Mouse (Mus musculus) myocyte (in vitro differentiated cells): ENCODE results near the gene Disp1. TPM values are rescaled to one million over a fixed set of nuclear protein-coding genes. Genes with fewer than 3 reads are reported as not detected.

ENCODE experiments used
- H3K27me3 ChIP-seq: one replicate; pipeline ENCODE4 v1.6.1; 2011; ENCODE audit not compliant: control insufficient read depth, insufficient read depth, insufficient read length
- H3K36me3 ChIP-seq: one replicate; pipeline ENCODE4 v1.6.1; 2011; ENCODE audit not compliant: control insufficient read depth, insufficient read depth
- H3K4me2 ChIP-seq: one replicate; pipeline ENCODE4 v1.6.1; 2011; ENCODE audit warnings: low read depth, control low read depth
- H3K4me3 ChIP-seq: one replicate; pipeline ENCODE4 v1.5.1; 2011; ENCODE audit warnings: mild to moderate bottlenecking, control low read depth, moderate library complexity
- H3K79me2 ChIP-seq: one replicate; pipeline ENCODE4 v1.6.1; 2011; ENCODE audit not compliant: control insufficient read depth, insufficient read depth
- H3ac ChIP-seq: one replicate; pipeline ENCODE4 v1.6.1; 2011; ENCODE audit not compliant: control insufficient read depth, insufficient read length
- CEBPB ChIP-seq: IDR thresholded peaks from 2 replicates; pipeline ENCODE4 v1.6.1; 2011; ENCODE audit warnings: mild to moderate bottlenecking, moderate library complexity; ENCODE audit not compliant: poor library complexity, insufficient read depth, severe bottlenecking
- E2F4 ChIP-seq: IDR thresholded peaks from one replicate; pipeline ENCODE4 v1.6.1; 2011; ENCODE audit warnings: mild to moderate bottlenecking, control low read depth, moderate library complexity; ENCODE audit not compliant: insufficient read depth
- MAX ChIP-seq: IDR thresholded peaks from one replicate; pipeline ENCODE4 v1.6.1; 2011; ENCODE audit warnings: low read depth, mild to moderate bottlenecking, control low read depth
- MYOD1 ChIP-seq, 3 experiments: IDR thresholded peaks; one replicate each; pipeline ENCODE4 v1.6.1; 2011; ENCODE audit warnings: control low read depth in 2 of 3, low read depth in 2 of 3, mild to moderate bottlenecking in 2 of 3, moderate library complexity in 1 of 3; ENCODE audit not compliant: insufficient read length in 2 of 3, control insufficient read depth in 1 of 3
- MYOG ChIP-seq, 3 experiments: IDR thresholded peaks; one replicate each; pipeline ENCODE4 v1.6.1; 2011; ENCODE audit warnings: control low read depth in 2 of 3, low read depth in 2 of 3, mild to moderate bottlenecking in 2 of 3; ENCODE audit not compliant: insufficient read length in 2 of 3, control insufficient read depth in 1 of 3, insufficient read depth in 1 of 3
- POLR2A ChIP-seq: IDR thresholded peaks from one replicate; pipeline ENCODE4 v1.6.1; 2011; ENCODE audit warnings: low read depth, mild to moderate bottlenecking, control low read depth, moderate library complexity; ENCODE audit not compliant: insufficient read length
- POLR2AphosphoS2 ChIP-seq: IDR thresholded peaks from one replicate; pipeline ENCODE4 v1.6.1; 2011; ENCODE audit warnings: low read depth, control low read depth; ENCODE audit not compliant: insufficient read length
- REST ChIP-seq: IDR thresholded peaks from one replicate; pipeline ENCODE4 v1.6.1; 2011; ENCODE audit warnings: mild to moderate bottlenecking, control low read depth, moderate library complexity; ENCODE audit not compliant: insufficient read depth, insufficient read length
- SRF ChIP-seq: IDR thresholded peaks from one replicate; pipeline ENCODE4 v1.6.1; 2011; ENCODE audit warnings: low read depth; ENCODE audit not compliant: control insufficient read depth, insufficient read length
- TCF12 ChIP-seq: IDR thresholded peaks from one replicate; pipeline ENCODE4 v1.6.1; 2011; ENCODE audit warnings: mild to moderate bottlenecking, control low read depth; ENCODE audit not compliant: poor library complexity, insufficient read depth, severe bottlenecking
- TCF3 ChIP-seq: IDR thresholded peaks from one replicate; pipeline ENCODE4 v1.6.1; 2011; ENCODE audit warnings: low read depth, control low read depth; ENCODE audit not compliant: insufficient read length
- USF1 ChIP-seq: IDR thresholded peaks from one replicate; pipeline ENCODE4 v1.6.1; 2011; ENCODE audit warnings: low read depth, mild to moderate bottlenecking, control low read depth, moderate library complexity
- polyA plus RNA-seq: library from polyadenylated mRNA; unstranded; fragments of >200 nt; fragmentation: generic; extraction: Trizol; gene quantifications from one replicate; pipeline ENCODE4 v1.2.1, GENCODE M21; 2012; ENCODE audit warnings: missing spikeins

The Disp1 gene
- polyA plus RNA-seq, 1 experiment, result 23.5 TPM

DNA sequence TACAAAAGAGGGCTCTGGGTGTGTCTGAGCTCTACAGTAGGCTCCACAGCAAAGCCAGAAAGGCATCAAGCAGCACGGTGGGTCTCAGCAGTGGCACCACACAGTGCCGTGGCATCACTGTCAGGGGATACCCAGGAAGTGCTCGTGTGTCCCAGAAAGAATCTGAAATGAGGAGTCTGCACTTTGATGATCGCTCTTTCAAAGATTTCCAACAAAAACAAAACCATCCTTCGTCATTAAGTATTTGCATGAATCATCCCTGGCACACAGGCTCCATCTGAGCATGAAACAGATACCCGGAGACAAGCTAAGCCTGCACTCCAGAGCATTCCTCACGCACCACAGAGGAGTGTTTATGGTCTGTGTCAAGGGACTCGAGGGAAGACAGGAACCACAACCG, 107.8 kb downstream of the Disp1 start:
- Histone ChIP-seq H3K4me3 (no peak overlapping the region), H3K36me3 (no peaks in the 10 kb centered on the region), H3K79me2 (peaks cover 48% of the 10 kb centered on the region), H3ac (no peak overlapping the region), H3K27me3 (no peaks in the 10 kb centered on the region), H3K4me2 (peak overlapping the region; percentile 84)
- TF ChIP-seq POLR2A (no peak), CEBPB (0 out of 2 replicates have a peak, but pooled peaks have one; percentile 16), POLR2AphosphoS2 (no peak), SRF (peak; percentile 9), TCF3 (no peak), TCF12 (peak; percentile 47), E2F4 (no peak), USF1 (no peak), REST (no peak), MAX (no peak), MYOG (IDR thresholded peaks at IDR 0.05; ENCODE audit: control insufficient read depth in 1 of 3, insufficient read depth in 1 of 3, insufficient read length in 2 of 3, low read depth in 2 of 3) (peak in 1 of 3 experiments; percentile 72), MYOD1 (IDR thresholded peaks at IDR 0.05; ENCODE audit: control insufficient read depth in 1 of 3, insufficient read length in 2 of 3, low read depth in 2 of 3) (peak in 2 of 3 experiments; percentile 28 to 48)

DNA sequence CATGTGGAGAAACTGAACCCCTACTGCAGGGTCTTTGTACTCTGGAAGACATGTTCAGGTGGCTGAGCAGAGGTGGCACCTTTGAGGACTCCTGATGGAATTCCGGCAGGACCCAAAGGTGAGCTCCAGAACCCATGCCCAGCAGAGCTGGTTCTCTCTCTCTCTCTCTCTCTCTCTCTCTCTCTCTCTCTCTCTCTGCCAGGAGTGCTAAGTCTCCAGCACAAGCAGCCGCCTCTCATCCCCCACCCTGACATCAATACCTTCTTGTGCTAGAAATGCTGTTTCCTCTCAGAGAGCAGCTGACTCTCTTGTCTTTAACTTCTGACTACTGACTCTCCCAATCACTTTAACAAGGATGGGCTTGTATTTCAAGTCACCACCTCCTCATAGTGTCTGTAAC, 113.8 kb downstream of the Disp1 start:
- no peaks in the 10 kb centered on the region for H3K27me3 ChIP-seq
- no peaks in the 10 kb centered on the region for H3K36me3 ChIP-seq
- no peak overlapping the region for H3ac ChIP-seq
- H3K4me2 ChIP-seq, result no peak overlapping the region
- H3K4me3 ChIP-seq, result no peak overlapping the region
- H3K79me2 ChIP-seq, result peaks cover 45% of the 10 kb centered on the region
- TF ChIP-seq CEBPB (no peak), MYOD1 (IDR thresholded peaks at IDR 0.05; ENCODE audit: control insufficient read depth in 1 of 3, insufficient read length in 2 of 3, low read depth in 2 of 3) (no peak), E2F4 (no peak), REST (no peak)

DNA sequence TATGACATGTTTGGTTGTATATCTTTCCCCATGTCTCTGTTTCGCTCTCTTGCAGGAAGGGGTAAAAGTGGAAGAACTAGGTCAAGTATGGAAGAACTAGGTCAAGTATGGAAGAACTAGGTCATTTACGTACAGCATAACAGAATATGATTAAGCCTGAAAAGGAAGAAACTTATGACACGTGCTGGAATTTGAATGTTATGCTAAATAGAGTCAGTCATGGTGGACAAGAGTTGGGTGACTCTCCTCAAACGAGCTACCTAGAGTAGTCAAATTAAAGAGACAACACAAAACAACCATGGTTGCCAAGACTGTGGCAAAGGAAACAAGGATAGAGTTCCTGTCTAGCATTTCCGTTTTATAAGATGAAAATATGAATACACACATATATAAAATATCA, 116.6 kb downstream of the Disp1 start:
- H3ac ChIP-seq, result no peak overlapping the region
- no peak overlapping the region for H3K4me2 ChIP-seq
- no peaks in the 10 kb centered on the region for H3K27me3 ChIP-seq
- peaks cover 31% of the 10 kb centered on the region for H3K79me2 ChIP-seq
- no peak overlapping the region for H3K4me3 ChIP-seq
- H3K36me3 ChIP-seq, result no peaks in the 10 kb centered on the region
- no peak for TF ChIP-seq TCF12

DNA sequence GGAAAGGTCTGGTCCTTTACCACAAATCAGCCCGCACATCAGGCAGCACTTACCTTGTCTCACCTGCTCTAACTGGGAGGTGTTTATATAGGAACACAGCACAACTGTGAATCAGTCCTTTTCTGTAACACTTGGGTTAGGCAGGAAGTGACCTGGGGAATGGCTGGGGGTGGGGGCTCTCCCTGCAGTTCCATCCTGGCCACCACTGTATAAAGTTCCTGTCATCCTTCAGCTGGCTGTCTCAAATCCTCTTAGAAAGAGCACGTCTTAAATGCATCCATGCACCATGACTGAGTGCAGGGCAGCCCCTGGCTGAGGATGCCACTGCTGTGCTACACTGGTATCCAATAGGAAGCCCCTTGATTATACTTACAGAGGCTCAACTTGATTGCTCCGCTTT, 118.5 kb downstream of the Disp1 start:
- Histone ChIP-seq H3K4me2 (no peak overlapping the region), H3K79me2 (peaks cover 14% of the 10 kb centered on the region), H3K27me3 (no peaks in the 10 kb centered on the region), H3ac (no peak overlapping the region), H3K36me3 (no peaks in the 10 kb centered on the region), H3K4me3 (no peak overlapping the region)
- TF ChIP-seq E2F4, result no peak
- no peak for TF ChIP-seq TCF3
- TF ChIP-seq REST, result no peak
- no peak for TF ChIP-seq MYOG (IDR thresholded peaks at IDR 0.05; ENCODE audit: control insufficient read depth in 1 of 3, insufficient read depth in 1 of 3, insufficient read length in 2 of 3, low read depth in 2 of 3)
- no peak for TF ChIP-seq POLR2AphosphoS2
- no peak for TF ChIP-seq SRF
- no peak for TF ChIP-seq MYOD1 (IDR thresholded peaks at IDR 0.05; ENCODE audit: control insufficient read depth in 1 of 3, insufficient read length in 2 of 3, low read depth in 2 of 3)
- no peak for TF ChIP-seq POLR2A
- no peak for TF ChIP-seq CEBPB
- TF ChIP-seq USF1, result no peak
- TF ChIP-seq MAX, result no peak
- no peak for TF ChIP-seq TCF12

DNA sequence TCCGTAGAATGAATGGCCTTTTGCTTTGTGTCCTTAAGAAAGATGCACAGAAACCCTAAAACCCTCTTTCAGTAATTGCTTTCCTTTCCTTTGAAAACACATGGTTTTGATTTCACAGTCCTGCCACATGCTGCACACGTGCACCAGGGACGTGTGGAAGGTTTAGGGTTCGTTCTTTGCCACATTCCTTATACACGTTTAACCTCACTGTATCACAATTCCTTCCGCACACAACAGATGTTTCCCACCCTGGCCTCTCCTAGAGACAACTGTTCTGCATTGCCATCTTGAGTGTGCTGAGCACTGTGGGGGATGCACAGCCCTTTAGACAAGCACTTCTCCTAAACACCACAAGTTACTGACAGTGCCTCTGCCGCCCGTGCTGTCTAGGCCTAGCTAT, 119.2 kb downstream of the Disp1 start:
- TF ChIP-seq MYOG (IDR thresholded peaks at IDR 0.05; ENCODE audit: control insufficient read depth in 1 of 3, insufficient read depth in 1 of 3, insufficient read length in 2 of 3, low read depth in 2 of 3) (peak in 1 of 3 experiments; percentile 39), REST (no peak), MAX (no peak), TCF12 (no peak), TCF3 (no peak), E2F4 (no peak), POLR2A (no peak), USF1 (no peak), POLR2AphosphoS2 (no peak), SRF (no peak), MYOD1 (IDR thresholded peaks at IDR 0.05; ENCODE audit: control insufficient read depth in 1 of 3, insufficient read length in 2 of 3, low read depth in 2 of 3) (peak in 1 of 3 experiments; percentile 4), CEBPB (no peak)
- Histone ChIP-seq H3K4me2 (no peak overlapping the region), H3K27me3 (no peaks in the 10 kb centered on the region), H3K4me3 (no peak overlapping the region), H3ac (no peak overlapping the region), H3K36me3 (no peaks in the 10 kb centered on the region), H3K79me2 (peaks cover 8% of the 10 kb centered on the region)

DNA sequence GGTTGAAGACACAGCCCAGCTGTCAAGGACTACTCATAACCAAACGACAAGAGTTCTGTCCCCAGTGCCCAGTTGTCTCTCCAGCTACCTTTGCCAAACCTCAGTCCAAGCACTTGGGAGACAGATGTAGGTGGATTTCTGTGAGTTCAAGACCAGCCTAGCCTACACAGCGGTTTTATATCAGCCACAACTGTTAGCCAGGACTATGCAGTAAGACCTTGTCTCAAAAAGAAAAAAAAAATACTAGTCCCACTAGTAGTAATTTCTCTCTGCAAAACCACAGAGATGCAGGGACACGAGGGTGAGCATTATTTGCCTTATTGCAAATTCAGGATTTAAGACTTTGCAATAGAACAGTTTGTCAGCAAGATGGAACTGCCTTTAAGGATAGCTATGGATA, 120.0 kb downstream of the Disp1 start:
- Histone ChIP-seq H3K36me3 (no peaks in the 10 kb centered on the region), H3K4me3 (no peak overlapping the region), H3K4me2 (no peak overlapping the region), H3K79me2 (peaks cover 4% of the 10 kb centered on the region), H3ac (no peak overlapping the region), H3K27me3 (no peaks in the 10 kb centered on the region)
- TF ChIP-seq POLR2A (no peak), MYOD1 (IDR thresholded peaks at IDR 0.05; ENCODE audit: control insufficient read depth in 1 of 3, insufficient read length in 2 of 3, low read depth in 2 of 3) (peak in 2 of 3 experiments; percentile 28 to 35), MYOG (IDR thresholded peaks at IDR 0.05; ENCODE audit: control insufficient read depth in 1 of 3, insufficient read depth in 1 of 3, insufficient read length in 2 of 3, low read depth in 2 of 3) (peak in 1 of 3 experiments; percentile 16), REST (no peak)
